Mouse (Mus musculus): Measurements from ENCODE around the gene Dnah5.

DNA sequence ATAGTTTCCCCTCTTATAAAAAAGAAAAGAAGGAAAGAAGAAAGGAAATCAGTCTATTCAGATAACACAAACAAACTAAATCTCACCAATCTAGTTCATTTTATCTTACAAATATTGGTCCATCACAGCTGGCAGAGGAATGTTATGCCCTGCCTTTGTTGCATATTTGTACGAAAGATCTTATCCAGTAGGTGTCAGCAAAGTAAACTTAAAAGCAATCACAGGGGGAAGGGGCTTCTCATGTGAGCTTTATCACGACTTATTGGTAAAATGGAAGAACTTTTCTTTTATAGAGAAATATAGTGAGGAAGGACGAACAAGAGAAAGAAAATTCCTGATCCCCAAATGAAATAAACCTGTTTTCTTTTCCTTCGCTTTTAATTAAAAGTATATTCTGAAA, 299.3 kb downstream of the Dnah5 start:
- no peak for TF ChIP-seq CTCF (IDR thresholded peaks at IDR 0.05; ENCODE audit: borderline replicate concordance, insufficient read depth, low read depth, low read length)
- no peak for TF ChIP-seq POLR2A (IDR thresholded peaks at IDR 0.05; ENCODE audit: borderline replicate concordance, insufficient read depth, low read length)

All from cerebellum, adult 2 months (tissue).